Mouse (Mus musculus) kidney, postnatal 36 days (tissue): ENCODE results near the gene Thra.
A peak's percentile ranks its signal among the peaks of the same experiment; 100 is the strongest.

ENCODE experiments used
- DNase-seq, 2 experiments: peaks; one replicate each; pipeline ENCODE4 v3.0.0; 2021 to 2022; ENCODE audit warnings: mixed read lengths in 2 of 2

Gene Thra

DNA sequence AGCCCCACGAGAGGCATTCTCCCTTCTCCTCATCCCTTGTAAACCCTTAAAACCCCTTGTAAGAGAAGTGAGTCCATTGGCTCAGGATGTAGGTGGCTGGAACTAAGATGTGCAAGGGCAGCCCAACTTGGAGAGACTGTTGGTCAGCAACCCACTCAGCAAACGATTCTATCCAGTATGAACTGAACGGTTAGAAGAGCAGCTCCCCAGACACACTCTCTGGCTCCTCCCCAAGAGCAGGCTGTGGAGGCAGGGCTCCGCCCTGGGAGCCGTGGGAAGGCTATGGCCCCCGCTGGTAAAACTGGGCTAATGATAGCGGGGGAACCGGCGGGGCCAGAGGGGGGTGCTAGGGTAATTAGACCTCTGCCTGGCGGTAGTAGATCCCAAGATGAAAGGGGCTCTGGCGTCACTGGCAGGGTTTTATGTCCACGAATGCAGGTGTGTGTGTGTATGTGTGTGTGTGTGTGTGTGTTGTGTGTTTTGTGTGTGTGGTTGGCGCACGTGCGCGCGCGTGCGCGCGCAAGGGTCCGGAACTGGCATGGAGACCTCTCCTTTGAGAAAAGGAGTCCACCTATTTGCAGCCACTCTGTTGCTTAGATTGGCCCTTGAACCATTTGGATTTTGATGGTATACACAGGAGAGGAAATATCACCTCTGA is at the start of gene Thra:
Thra (plus strand) TSS at position 246 of the 658 bp plus-strand sequence.
- DNase-seq = peak; percentile 62 to 72

DNA sequence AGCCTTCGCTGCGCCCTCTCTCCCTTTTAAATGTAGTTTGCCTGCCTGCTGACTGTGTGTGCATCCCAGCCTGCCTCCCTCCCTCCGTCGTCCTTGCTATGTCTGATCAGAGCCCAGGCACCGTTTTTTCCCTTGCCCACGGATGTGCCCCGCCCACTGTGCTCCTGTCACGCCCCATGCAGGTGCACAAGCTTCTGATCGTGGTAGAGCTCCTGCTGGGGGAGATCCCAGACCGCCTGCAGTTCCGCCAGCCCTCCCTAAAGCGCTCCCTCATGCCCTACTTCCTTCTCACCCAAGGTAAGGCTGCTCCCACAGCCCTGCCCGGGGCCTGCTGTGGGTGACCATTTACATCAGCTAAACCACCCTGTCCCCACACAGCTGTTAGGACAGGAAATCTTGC is 47.2 kb upstream of the Thra start:
- DNase-seq = peak in 1 of 2 experiments; percentile 35

DNA sequence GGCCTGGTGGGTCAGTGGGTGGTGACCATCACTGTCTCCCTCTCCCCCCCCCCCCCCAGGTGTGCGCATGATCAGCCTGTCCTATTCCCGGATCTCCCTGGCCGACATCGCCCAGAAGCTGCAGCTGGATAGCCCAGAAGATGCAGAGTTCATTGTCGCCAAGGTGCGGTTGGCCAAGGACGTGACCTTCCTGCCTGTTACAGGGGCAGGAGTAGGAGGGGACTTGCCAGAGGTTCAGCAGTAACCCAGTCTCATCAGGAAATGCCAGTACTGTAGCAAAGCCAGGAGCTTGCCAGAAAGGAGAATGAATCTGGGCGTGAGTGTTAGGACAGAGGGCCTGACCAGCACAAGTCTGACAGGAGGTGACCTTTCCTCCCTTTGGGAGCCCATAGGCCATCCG is 46.7 kb upstream of the Thra start:
- no peak for DNase-seq

DNA sequence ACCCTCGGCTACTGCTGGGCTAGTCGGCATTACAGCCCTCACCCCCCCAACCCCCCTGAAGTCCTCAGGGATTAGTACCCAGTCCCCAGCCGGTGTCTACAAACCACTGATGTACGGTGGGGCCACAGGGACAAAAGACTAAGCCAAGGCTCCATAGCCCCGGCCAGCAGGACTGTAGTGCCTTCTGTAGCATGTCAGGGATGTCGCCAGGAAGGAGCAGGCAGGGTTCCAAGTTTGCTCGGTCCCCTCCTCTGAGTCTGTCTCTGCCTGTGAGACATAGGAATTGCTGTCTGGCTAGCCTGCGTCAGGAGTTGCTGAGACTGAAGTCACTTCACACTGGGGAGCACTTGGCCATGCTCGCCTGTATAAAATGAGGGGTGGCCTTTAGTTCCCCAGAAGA is 46.1 kb upstream of the Thra start:
- DNase-seq = no peak

DNA sequence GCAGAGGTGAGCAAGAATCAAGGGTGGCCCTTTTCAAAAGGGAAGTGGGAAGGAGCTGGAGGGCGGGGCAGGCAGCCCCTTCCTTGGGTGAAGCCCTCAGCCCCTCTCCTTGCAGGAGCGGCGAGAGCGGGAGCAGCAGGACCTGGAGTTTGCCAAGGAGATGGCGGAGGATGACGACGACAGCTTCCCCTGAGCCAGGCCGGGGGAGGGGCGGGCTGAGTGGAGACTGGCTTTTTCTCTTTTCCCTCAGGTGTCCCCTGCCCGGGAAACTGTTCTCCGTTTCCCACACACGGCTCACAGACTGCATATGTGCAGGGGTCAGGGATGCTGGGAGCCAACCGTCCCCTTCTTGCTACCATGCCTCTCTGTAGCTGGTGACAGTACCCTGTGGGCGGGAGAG is 45.0 kb upstream of the Thra start:
- DNase-seq = no peak

DNA sequence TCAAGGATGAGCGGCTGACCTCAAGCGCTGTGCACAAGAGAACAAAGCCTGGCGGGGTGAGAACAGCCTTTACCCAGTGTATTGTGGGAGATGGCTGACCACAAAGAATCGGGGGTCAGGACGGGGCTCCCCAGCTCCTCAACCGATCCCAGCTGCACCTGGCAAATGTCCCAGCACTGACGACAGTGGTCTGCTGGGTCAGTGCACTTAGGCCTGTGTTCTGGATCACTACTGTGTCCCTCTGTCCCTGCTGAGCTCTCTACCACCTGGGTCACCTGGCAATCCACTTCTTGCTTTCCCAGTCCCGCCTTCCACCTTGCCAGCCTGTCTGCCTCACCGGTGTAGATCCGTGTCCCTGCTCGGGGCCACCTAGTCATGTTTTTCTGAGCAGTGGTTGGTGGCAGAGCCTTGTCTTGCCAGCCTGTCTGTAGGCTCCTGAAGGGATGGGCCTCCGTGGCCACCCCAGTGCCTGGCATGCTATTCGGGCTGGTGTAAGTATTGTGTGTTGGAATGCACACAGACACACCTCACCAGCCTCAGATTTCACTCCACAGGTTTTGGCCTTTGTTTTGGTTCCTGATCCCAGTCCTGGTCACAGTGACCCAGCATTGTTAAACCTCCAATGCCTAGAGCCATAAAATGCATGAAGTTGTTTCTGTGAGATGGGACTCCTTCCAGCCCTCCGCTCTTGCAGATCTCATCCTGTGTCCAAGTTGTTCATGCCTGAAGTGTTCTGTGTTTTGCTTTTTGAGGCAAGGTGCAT is 43.8 kb upstream of the Thra start:
- DNase-seq = peak in 1 of 2 experiments; percentile 57

DNA sequence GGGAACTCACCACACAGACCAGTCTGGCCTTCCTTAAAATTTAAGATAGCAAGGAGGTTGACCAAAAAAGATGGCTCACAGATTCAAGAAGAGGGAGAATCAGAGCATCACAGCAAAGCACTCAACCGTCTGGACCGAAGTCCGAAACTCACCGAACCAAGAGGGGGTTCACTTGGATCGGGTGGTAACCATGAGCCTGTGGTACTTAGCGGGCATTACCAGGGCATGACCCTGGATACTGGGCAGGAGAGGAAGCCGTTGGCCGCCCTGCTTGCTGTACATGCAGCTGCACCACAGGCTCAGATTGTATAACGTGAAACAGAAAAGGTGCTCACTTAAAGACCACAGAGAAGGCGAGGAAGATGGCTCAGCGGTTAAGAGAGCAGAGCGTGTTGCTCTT is 43.2 kb upstream of the Thra start:
- DNase-seq = peak; percentile 53 to 54

DNA sequence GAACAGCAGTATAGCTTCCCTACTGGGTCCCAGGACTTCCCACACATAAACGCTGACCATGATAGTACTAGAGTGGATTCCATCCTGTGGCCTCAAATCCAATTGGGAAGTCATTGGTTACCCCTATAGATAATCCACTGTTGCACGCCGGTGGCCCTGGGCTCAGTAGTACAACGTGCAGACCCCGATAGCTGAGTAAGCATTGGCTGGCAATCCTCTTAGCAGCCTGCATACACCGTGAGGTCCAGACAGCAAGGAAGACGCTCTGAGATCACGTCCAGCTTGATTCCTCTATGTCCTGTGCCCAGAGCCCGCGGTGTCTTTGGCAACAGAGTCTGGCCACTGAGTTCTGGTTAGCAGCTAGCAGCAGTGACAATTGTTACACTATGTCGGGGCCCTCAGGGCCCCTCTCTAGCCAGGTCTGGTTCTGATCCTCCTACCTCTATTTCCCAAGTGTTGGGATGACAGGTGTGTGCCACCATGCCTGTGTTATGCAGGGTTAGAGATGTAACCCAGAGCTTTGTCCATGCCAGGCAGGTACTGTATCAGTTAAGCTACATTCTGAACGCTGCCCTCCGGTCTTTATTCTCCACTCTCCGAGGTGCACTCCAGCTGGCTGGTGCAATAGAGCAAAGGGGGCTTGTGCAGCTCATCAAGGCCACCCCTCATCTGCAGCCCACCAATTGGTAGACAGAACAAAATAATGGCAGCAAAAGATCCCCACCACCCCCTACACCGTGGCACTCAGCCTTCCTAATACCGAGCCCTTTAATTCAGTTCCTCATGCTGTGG is 41.4 kb upstream of the Thra start:
- no peak for DNase-seq

DNA sequence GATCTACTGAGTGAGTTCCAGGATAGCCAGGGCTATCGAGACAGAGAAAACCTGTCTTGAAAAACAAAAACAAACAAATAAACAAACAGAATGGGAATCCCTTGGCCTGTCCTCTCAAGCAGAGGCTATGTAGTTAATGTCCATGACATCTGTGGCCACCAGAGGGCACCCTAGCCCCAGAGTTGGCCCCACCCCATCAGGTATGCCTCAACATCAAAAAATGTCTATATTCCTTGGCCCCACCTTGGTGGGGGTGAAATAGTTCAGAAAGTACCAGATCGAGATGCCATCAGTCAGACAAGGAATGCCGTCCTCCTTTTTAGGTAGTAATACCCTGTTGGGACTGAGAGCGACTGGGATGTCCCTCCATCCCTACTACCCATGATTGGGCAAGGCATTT is 40.5 kb upstream of the Thra start:
- DNase-seq = peak; percentile 83 to 91

DNA sequence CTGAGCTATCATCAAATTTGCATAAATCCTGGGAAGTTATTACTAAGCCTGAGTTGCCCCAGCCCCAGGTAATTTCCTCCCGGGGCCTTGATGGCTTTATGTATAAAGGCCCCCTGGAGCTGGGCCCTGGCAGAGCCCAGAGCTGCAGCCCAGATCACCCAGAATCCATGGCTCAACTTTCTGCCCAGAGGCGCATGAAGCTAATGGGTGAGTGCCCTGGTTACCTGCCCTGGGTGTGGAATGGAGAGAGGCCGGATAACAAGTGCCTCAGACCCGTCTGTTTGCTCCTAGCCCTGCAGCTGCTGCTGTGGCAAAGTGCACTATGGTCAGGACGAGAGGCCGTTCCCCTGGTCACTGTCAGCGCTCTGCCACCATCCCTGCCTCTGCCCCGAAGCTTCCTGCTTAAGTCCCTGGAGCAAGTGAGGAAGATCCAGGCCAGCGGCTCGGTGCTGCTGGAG is 39.2 kb upstream of the Thra start, which contains the start of gene Csf3:
Csf3 (plus strand) TSS at position 51 of the 458 bp plus-strand sequence.
- no peak for DNase-seq

DNA sequence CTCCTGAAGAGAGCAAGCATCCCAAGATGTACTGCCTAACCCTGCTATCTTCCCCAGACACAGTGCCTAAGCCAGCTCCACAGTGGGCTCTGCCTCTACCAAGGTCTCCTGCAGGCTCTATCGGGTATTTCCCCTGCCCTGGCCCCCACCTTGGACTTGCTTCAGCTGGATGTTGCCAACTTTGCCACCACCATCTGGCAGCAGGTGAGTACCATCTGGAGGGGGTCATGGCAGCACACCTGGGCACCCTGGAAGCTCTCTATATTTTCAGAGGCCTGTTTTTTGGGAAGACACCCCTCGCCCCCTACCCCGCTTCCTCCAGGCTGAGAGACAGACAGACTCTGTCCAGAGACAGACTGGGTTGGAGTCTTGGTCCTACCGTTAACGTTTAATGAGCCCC is 38.1 kb upstream of the Thra start:
- no peak for DNase-seq

DNA sequence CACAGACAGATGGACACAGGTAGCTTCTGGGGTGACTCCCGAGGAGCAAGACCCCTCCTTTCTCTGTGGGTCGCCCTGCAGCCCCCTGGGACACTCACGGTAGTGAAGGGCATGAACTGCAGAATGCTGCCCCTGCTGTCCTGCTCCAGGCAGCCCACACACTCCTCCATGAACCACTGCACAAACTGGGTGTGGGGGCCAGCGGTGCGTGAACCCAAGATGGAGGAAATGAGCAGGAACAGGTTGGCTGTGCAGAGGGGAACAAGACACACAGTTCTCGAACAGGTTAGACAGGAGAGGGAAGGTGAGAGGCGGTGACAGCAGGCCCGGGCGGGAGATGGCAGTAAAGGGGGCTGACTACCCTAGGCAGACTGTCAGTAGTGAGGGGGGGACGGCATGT is 35.4 kb upstream of the Thra start:
- DNase-seq = no peak

DNA sequence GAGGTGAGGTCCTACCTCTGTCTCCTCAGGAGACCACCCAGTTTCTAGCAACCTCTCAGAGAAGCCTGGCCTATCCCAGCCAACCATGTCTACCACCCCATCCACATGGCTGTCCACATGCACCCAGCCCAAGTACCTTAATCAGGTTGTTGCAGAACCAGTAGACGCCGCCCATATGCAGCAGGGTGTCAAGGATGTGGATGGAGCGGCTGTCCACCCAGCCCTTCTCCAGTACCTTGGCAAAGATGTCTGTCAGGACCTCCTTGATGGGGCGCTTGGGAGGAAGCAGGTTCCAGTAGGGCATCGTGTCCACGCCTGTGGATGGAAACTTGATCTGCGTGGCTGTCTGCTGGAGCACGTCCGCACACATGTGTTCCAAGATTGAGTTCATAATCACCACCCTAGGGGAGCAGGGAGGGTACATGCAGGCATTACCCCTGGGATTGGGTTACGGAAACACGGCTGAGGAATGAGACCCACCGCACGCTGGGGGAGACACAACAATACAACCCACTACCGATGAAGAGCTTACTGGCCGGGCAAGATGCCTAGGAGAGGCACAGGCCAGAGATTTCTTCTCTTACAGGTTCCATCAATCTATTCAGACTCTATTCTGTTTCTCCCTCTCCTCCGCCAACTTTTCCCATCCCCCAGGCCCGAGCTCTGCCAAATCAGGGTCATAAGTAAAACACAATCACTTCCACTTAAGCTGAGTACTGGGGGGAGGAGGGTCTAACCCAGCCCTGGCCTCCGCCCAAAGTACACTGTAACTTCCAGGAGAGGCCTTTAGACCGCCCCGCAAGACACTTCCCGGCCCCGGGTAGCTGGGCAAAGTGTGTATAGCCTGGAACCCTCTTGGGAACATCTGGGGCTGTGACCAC is 32.8 kb upstream of the Thra start:
- DNase-seq = peak; percentile 76 to 77

DNA sequence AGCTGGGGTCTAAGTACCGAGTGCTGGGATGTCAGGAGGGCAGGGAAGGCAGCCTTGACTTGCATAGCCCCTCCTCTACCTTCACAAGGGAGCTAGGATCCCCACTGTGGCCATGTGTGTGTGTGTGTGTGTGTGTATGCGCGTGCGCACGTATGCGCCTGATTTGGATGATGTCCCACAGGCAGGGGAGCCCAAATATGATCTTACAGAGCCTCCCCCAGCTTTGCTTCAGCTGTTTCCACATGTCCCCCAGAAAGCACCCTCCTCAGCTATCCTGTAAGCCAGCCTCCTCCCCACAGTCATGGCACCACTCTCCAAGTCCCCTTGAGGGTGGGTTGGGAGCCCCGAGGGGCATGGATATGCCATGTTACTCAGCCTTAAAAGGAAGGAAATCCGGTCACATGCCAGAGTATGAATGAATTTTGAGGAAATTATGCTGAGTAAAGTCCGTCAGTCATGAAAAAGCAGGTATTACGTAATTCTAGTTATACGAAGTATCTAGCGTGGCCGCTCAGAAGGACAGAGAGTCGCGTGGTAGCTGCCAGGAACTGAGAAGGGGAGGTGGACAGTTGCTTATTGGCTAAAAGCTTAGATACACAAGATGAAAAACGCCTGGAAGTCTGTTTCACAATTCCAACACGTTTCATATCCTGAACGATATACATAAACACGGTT is 32.0 kb upstream of the Thra start:
- DNase-seq = peak; percentile 39 to 73

DNA sequence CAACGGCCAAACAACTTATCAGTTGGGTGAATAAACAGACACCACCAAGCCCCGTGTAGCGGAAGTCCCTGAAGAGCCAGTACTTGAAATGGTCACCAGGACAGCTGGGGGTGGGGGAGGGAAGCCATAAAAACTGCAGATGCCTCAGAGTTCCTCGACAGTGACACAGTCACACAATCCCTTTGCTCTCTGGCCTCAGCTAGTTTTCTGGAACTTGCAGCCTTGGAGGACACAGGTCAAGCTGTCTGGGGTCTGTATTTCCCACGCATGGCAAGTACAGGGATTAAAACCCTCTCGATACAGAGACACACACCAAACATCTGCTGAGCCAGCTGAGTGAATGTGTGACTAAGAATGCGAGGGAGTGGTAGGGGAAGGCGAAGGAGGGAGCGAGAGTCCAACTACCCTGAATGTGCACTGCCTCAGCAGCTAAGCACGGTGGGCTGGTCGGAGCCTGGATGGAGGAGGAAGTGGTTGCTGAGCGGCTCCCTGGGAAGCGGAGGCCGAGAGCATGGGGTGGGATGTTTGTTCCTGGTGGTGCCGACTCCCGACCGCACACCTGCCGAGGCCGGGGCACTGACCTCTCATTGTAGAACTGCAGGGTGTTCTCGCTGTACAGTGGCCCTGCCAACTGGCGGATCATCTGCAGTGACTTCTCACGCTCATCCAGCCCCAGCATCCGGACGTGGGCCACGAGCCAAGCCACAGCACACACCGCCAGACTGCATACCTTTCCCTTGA is 31.3 kb upstream of the Thra start:
- peak; percentile 84 to 89 for DNase-seq

DNA sequence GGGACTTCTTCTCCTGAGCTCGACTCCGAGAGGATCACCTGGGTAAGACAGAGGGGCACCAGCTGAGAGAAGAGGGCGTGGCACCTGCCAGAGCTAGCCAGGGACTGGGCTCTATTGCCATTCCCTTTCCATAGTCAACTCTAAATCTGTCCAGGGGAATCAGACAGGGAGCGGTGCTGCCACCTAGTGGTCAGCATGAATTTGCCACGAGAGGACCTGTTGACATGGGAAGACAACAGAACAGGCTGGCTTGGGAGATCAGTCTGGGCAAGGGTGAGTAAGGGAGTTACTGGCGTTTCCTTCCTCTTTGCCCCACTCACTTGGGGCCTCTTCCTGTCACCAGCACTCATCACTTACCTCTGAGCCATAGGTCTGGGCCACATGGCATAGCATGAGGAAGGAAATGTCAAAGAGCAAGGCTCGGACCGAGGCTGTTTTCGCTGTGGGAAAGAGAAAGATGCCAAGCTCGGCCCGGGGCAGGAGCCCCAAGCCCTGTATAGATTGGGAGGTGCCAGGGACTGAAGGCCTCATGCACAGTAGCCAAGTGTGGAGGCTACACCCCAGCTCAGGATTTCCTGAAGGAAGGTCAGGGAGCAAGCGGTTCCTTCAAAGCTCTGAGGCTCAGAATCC is 29.9 kb upstream of the Thra start:
- DNase-seq = peak; percentile 86 to 95

DNA sequence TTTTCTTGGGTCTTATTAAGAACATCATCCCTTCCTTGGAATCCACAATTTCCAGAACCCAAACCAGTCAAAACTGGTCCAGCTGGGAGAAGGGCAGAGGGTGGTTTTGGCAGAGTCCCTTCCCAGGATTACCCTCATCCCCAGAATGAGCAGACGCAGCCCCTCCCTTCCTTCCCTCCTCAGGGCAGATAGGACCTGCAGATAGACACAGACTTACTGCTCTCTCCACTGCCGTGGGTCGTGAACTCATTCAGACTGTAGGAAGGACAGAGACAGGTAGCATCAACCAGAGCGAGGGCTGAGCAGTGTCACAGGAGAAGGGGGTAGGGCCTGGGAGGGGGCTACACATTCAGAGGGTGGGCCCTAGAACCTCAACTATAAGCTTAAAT is 29.4 kb upstream of the Thra start:
- DNase-seq = no peak

DNA sequence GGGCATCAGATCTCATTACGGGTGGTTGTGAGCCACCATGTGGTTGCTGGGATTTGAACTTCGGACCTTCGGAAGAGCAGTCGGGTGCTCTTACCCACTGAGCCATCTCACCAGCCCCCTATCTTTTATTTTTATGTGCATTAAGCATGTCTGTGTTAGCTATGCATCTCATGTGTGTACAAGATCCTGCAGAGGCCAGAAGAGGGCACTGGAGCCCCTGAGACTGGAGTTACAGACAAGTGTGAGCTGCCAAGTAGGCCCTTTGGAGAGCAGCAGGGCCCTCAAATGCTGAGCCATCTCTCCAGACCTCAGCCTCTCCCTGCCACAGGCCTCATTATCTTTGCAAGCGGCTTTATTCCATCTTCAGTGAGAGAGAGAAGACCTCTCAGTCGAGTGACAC is 28.4 kb upstream of the Thra start:
- DNase-seq = peak; percentile 49 to 57

DNA sequence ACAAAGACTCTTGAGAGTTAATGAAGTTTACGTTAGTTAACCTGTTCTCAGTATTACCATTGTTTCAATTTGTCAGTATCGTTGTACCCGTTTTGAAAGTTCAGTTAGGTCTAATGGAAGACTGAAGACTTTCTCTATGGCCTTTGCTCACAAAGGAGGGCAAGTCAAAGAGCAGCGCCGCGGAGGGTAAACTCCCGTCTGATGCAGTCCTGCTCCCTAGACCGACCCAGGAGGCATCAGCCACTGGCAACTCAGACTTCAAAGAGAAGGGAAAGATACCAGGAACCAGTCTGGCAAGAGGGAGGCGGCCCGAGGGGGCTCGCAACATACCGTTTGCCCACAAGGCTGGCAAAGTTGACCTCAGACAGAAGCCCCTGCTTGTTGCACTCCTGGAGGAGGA is 26.7 kb upstream of the Thra start:
- DNase-seq = peak; percentile 42 to 60

DNA sequence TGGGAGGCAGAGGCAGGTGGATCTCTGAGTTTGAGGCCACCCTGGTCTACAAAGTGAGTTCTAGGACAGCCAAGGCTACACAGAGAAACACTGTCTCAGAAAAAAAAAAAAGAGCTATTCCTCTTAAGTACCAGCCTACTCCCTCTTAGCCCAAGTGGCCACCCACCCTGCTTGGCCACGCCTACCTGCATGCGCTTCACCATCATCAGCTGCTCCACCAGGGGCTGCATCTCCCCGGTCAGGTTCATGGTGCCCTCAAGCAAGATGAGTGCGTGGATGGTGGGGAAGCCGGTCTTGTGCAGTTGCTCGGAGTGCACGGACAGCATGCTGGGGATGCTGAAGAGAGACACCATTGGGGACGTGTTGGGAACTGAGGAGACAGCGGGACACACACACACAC is 24.5 kb upstream of the Thra start:
- no peak for DNase-seq

DNA sequence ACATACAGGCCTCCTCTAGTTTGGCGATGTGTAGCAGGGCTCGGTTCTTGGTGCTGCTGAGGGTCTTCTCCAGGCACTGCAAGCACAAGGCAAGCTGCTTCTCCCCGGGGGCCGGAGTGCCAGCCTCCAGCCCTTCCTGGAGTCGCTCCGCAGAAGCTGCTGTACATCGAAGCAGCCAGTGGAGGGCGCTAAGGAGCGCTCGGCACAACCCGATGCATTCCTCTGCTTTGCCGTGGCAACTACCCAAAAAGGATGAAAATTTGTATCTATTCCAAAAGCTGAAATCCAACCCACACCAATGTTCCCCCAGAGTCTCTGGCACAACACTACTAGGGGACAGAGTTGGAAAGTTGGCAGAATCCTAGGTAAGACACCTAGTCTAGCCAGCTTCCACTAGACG is 22.5 kb upstream of the Thra start:
- peak; percentile 60 to 86 for DNase-seq
